Mouse (Mus musculus): ENCODE results near the gene Adamts6. TPM values are rescaled to one million over a fixed set of nuclear protein-coding genes. Genes with fewer than 3 reads are reported as not detected.

Adamts6 gene
- polyA plus RNA-seq, 1 experiment = 2.1 TPM

DNA sequence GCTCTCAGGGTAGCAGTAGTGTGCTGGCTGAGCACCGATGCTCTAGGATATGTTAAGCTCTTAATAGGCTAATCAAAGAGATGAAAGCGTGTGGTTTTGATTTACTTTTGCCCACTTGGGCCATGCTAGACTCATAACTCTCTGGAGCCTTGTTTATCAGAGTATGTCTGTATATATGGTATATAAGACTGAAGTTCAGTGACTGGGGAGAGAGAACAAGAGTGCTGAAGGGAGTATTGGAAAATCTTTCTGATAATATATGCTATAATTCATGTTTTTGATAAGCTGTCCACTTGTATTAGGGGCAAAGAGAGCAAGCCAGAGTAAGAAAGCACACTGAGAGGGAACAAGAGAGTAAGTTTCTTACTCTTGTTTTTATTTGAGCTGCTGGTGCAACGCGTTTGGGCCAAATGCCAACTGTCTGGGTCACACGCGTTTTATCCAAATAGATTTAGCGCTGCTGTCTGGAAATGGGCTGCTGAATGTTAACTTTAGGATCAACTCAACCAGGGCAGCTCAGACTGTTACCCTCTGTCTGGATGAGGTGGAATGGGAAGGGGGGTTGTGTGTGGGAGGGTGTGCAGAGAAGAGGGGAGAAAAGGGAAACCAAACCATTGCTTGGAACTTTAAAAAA, 708 bp downstream of the Adamts6 start:
- no peak overlapping the region for H3K9ac ChIP-seq (ENCODE audit: low read depth, poor library complexity, severe bottlenecking)
- no peaks in the 10 kb centered on the region for H3K4me1 ChIP-seq (ENCODE audit: control insufficient read depth, insufficient read depth, low read length)
- no peak overlapping the region for H3K27ac ChIP-seq (ENCODE audit: insufficient read depth, low read length)
- no peak overlapping the region for H3K4me3 ChIP-seq (ENCODE audit: low read depth, low read length)
- no peaks in the 10 kb centered on the region for H3K9me3 ChIP-seq (replicated peaks; ENCODE audit: control insufficient read depth, insufficient read depth, low read length, poor library complexity, severe bottlenecking)
- no peak for TF ChIP-seq POLR2A (IDR thresholded peaks at IDR 0.05; ENCODE audit: insufficient read depth, low read length)
- TF ChIP-seq EP300 (IDR thresholded peaks at IDR 0.05; ENCODE audit: insufficient read depth, low read depth, low read length) = no peak
- no peak for TF ChIP-seq CTCF (IDR thresholded peaks at IDR 0.05; ENCODE audit: low read depth, low read length)
- H3K36me3 ChIP-seq (ENCODE audit: control insufficient read depth, insufficient read depth, low read length, poor library complexity, severe bottlenecking) = no peaks in the 10 kb centered on the region
- H3K27me3 ChIP-seq (ENCODE audit: control insufficient read depth, insufficient read depth, low read length, poor library complexity, severe bottlenecking) = no peaks in the 10 kb centered on the region

GRCm38 (mm10) chr13:104289176-104289575, 1.5 kb downstream of the Adamts6 start:
- H3K4me3 ChIP-seq (ENCODE audit: low read depth, low read length) = no peak overlapping the region
- H3K27me3 ChIP-seq (ENCODE audit: control insufficient read depth, insufficient read depth, low read length, poor library complexity, severe bottlenecking) = no peaks in the 10 kb centered on the region
- TF ChIP-seq CTCF (IDR thresholded peaks at IDR 0.05; ENCODE audit: low read depth, low read length) (no peak), POLR2A (IDR thresholded peaks at IDR 0.05; ENCODE audit: insufficient read depth, low read length) (no peak), EP300 (IDR thresholded peaks at IDR 0.05; ENCODE audit: insufficient read depth, low read depth, low read length) (no peak)
- no peak overlapping the region for H3K9ac ChIP-seq (ENCODE audit: low read depth, poor library complexity, severe bottlenecking)
- no peaks in the 10 kb centered on the region for H3K4me1 ChIP-seq (ENCODE audit: control insufficient read depth, insufficient read depth, low read length)
- no peaks in the 10 kb centered on the region for H3K9me3 ChIP-seq (replicated peaks; ENCODE audit: control insufficient read depth, insufficient read depth, low read length, poor library complexity, severe bottlenecking)
- H3K36me3 ChIP-seq (ENCODE audit: control insufficient read depth, insufficient read depth, low read length, poor library complexity, severe bottlenecking) = no peaks in the 10 kb centered on the region
- no peak overlapping the region for H3K27ac ChIP-seq (ENCODE audit: insufficient read depth, low read length)

DNA sequence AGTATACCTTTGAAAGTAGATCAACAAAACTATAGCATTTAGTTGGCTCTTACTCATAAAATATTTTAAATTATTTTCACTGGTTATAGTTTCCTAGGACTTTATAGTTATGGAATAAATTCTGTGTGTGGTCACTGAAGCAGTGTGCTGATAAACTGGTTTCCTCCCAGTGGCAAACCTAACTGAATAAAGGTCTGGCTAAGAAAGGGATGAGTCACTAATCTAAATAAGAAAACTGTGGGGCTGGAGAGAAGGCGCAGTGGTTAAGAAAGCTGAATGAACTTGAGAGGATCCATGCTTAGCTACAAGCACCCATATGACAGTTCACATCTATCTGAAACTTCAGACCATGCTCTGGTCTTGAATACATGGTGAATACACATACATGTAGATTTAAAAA, 7.8 kb downstream of the Adamts6 start:
- Histone ChIP-seq H3K9ac (ENCODE audit: low read depth, poor library complexity, severe bottlenecking) (no peak overlapping the region), H3K9me3 (replicated peaks; ENCODE audit: control insufficient read depth, insufficient read depth, low read length, poor library complexity, severe bottlenecking) (no peaks in the 10 kb centered on the region), H3K27me3 (ENCODE audit: control insufficient read depth, insufficient read depth, low read length, poor library complexity, severe bottlenecking) (no peaks in the 10 kb centered on the region), H3K27ac (ENCODE audit: insufficient read depth, low read length) (no peak overlapping the region), H3K4me1 (ENCODE audit: control insufficient read depth, insufficient read depth, low read length) (no peaks in the 10 kb centered on the region), H3K4me3 (ENCODE audit: low read depth, low read length) (no peak overlapping the region), H3K36me3 (ENCODE audit: control insufficient read depth, insufficient read depth, low read length, poor library complexity, severe bottlenecking) (no peaks in the 10 kb centered on the region)
- TF ChIP-seq EP300 (IDR thresholded peaks at IDR 0.05; ENCODE audit: insufficient read depth, low read depth, low read length) (no peak), CTCF (IDR thresholded peaks at IDR 0.05; ENCODE audit: low read depth, low read length) (no peak), POLR2A (IDR thresholded peaks at IDR 0.05; ENCODE audit: insufficient read depth, low read length) (no peak)

DNA sequence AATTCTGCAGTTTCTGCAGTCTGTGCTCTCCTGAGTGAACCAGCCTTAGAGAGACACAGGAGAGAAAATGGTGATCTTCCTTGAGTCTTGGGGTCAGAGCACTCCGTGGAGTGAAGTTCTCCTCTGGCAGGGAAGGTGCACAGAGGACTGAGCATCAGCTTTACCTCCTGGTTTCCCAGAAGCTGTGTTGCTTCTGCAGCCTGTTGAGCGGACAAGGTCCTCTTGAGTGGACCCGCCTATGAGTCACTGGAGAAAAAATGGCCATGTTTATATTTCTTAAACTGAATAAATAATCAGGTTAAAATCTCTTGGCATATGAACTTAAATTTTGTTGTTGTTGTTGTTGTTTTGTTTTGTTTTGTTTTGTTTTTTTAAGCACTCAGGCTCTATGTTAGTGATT, 41.7 kb downstream of the Adamts6 start:
- no peaks in the 10 kb centered on the region for H3K36me3 ChIP-seq (ENCODE audit: control insufficient read depth, insufficient read depth, low read length, poor library complexity, severe bottlenecking)
- TF ChIP-seq EP300 (IDR thresholded peaks at IDR 0.05; ENCODE audit: insufficient read depth, low read depth, low read length) (no peak), CTCF (IDR thresholded peaks at IDR 0.05; ENCODE audit: low read depth, low read length) (no peak)
- no peaks in the 10 kb centered on the region for H3K4me1 ChIP-seq (ENCODE audit: control insufficient read depth, insufficient read depth, low read length)
- H3K9me3 ChIP-seq (replicated peaks; ENCODE audit: control insufficient read depth, insufficient read depth, low read length, poor library complexity, severe bottlenecking) = no peaks in the 10 kb centered on the region
- H3K27ac ChIP-seq (ENCODE audit: insufficient read depth, low read length) = no peak overlapping the region
- H3K9ac ChIP-seq (ENCODE audit: low read depth, poor library complexity, severe bottlenecking) = no peak overlapping the region
- no peak overlapping the region for H3K4me3 ChIP-seq (ENCODE audit: low read depth, low read length)
- H3K27me3 ChIP-seq (ENCODE audit: control insufficient read depth, insufficient read depth, low read length, poor library complexity, severe bottlenecking) = no peaks in the 10 kb centered on the region

DNA sequence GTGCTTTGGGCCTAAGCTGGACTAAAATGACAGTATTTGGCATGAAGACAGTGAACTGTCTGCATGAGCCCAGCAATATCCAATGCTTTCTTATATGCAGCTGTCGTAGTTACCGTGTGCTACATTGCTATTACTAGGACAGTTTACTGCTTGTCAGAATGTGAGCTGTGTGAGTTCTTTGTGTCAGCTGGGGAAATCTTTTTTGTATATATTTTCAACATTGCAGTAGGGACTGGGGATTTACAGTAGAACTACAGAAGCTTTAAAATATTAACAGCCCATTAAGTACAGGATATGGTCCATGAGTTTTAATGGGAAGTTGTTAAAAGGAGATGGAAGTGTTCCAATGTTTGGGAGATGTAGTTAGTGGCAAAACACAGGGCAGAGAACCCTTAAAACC, 42.1 kb downstream of the Adamts6 start:
- Histone ChIP-seq H3K4me3 (ENCODE audit: low read depth, low read length) (no peak overlapping the region), H3K9ac (ENCODE audit: low read depth, poor library complexity, severe bottlenecking) (no peak overlapping the region), H3K27me3 (ENCODE audit: control insufficient read depth, insufficient read depth, low read length, poor library complexity, severe bottlenecking) (no peaks in the 10 kb centered on the region), H3K36me3 (ENCODE audit: control insufficient read depth, insufficient read depth, low read length, poor library complexity, severe bottlenecking) (no peaks in the 10 kb centered on the region), H3K4me1 (ENCODE audit: control insufficient read depth, insufficient read depth, low read length) (no peaks in the 10 kb centered on the region), H3K27ac (ENCODE audit: insufficient read depth, low read length) (no peak overlapping the region), H3K9me3 (replicated peaks; ENCODE audit: control insufficient read depth, insufficient read depth, low read length, poor library complexity, severe bottlenecking) (no peaks in the 10 kb centered on the region)
- TF ChIP-seq CTCF (IDR thresholded peaks at IDR 0.05; ENCODE audit: low read depth, low read length) = no peak
- no peak for TF ChIP-seq POLR2A (IDR thresholded peaks at IDR 0.05; ENCODE audit: insufficient read depth, low read length)

GRCm38 (mm10) chr13:104352590-104352989, 65.0 kb downstream of the Adamts6 start:
- no peaks in the 10 kb centered on the region for H3K27me3 ChIP-seq (ENCODE audit: control insufficient read depth, insufficient read depth, low read length, poor library complexity, severe bottlenecking)
- no peaks in the 10 kb centered on the region for H3K4me1 ChIP-seq (ENCODE audit: control insufficient read depth, insufficient read depth, low read length)
- H3K36me3 ChIP-seq (ENCODE audit: control insufficient read depth, insufficient read depth, low read length, poor library complexity, severe bottlenecking) = no peaks in the 10 kb centered on the region
- TF ChIP-seq POLR2A (IDR thresholded peaks at IDR 0.05; ENCODE audit: insufficient read depth, low read length) (no peak), CTCF (IDR thresholded peaks at IDR 0.05; ENCODE audit: low read depth, low read length) (no peak), EP300 (IDR thresholded peaks at IDR 0.05; ENCODE audit: insufficient read depth, low read depth, low read length) (no peak)
- H3K9ac ChIP-seq (ENCODE audit: low read depth, poor library complexity, severe bottlenecking) = no peak overlapping the region
- H3K4me3 ChIP-seq (ENCODE audit: low read depth, low read length) = no peak overlapping the region
- H3K27ac ChIP-seq (ENCODE audit: insufficient read depth, low read length) = no peak overlapping the region
- no peaks in the 10 kb centered on the region for H3K9me3 ChIP-seq (replicated peaks; ENCODE audit: control insufficient read depth, insufficient read depth, low read length, poor library complexity, severe bottlenecking)
